Mouse (Mus musculus) neural tube, embryonic 14.5 days (tissue): ENCODE results near the gene Thap3. TPM values are rescaled to one million over a fixed set of nuclear protein-coding genes. Genes with fewer than 3 reads are reported as not detected.

Source experiments
- ATAC-seq: fragments of 200-750 bp; cut with Nextera tagmentation; 2 replicates; pipeline ENCODE4 v1.8.0; 2017; ENCODE audit warnings: low read depth, mild to moderate bottlenecking, moderate TSS enrichment, moderate library complexity
- H3K27ac ChIP-seq: fragments of 300-500 bp; sonication (generic); 2 replicates; pipeline ENCODE4 v1.5.1; 2014; ENCODE audit warnings: low read depth, mild to moderate bottlenecking, control low read depth, low read length, moderate library complexity, mixed read lengths
- H3K27me3 ChIP-seq: fragments of 300-500 bp; sonication (generic); 2 replicates; pipeline ENCODE4 v1.6.1; 2014; ENCODE audit warnings: low read length; ENCODE audit not compliant: control insufficient read depth, insufficient read depth
- H3K36me3 ChIP-seq: fragments of 300-500 bp; sonication (generic); 2 replicates; pipeline ENCODE4 v1.6.1; 2014; ENCODE audit warnings: low read length, mixed read lengths; ENCODE audit not compliant: control insufficient read depth, insufficient read depth
- H3K4me1 ChIP-seq: fragments of 300-500 bp; sonication (generic); 2 replicates; pipeline ENCODE4 v1.6.1; 2014; ENCODE audit warnings: low read length; ENCODE audit not compliant: control insufficient read depth, insufficient read depth
- H3K4me2 ChIP-seq: fragments of 300-500 bp; sonication (generic); 2 replicates; pipeline ENCODE4 v1.6.1; 2014; ENCODE audit warnings: mild to moderate bottlenecking, low read depth, low read length, control low read depth
- H3K4me3 ChIP-seq: fragments of 300-500 bp; sonication (generic); 2 replicates; pipeline ENCODE4 v1.5.1; 2014; ENCODE audit warnings: low read depth, low read length, control low read depth, mixed read lengths
- H3K9ac ChIP-seq: fragments of 300-500 bp; sonication (generic); replicated peaks from 2 replicates; pipeline ENCODE4 v1.6.1; 2014; ENCODE audit warnings: low read depth, mild to moderate bottlenecking, control low read depth, low read length, mixed read lengths
- H3K9me3 ChIP-seq: fragments of 300-500 bp; sonication (generic); 2 replicates; pipeline ENCODE4 v1.6.1; 2016; ENCODE audit warnings: low read length; ENCODE audit not compliant: control insufficient read depth
- WGBS: fragments of 180-500 bp; shearing (Covaris S2); extraction: QIAGEN DNeasy Blood & Tissue Kit; methylation state at CpG from one replicate; pipeline ENCODE4 v1.1.7; 2014; 5-methylcytosine and 5-hydroxymethylcytosine counted together
- polyA plus RNA-seq: library from polyadenylated mRNA; unstranded; fragments of >200 nt; fragmentation: Nextera tagmentation; extraction: Ambion mirVana; gene quantifications from 2 replicates; pipeline ENCODE4 v1.2.1, GENCODE M21; 2014

The Thap3 gene
- polyA plus RNA-seq, 1 experiment from 2014 or later, result 30.3 TPM

DNA sequence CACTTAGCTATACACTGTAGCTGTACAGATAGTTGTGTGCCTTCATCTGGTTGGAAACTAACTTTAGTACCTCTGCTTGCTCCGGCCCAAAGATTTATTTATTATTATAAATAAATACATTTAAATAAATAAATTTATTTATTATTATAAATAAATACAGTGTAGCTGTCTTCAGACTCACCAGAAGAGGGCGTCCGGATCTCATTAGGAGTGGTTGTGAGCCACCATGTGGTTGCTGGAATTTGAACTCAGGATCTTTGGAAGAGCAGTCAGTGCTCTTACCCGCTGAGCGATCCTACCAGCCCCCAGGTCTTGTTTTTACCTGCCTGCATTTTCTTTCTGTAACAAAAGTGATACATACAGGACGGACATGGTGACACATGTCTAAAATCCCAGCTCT lies 17.3 kb upstream of the Thap3 start:
- no peak overlapping the region for H3K4me2 ChIP-seq

DNA sequence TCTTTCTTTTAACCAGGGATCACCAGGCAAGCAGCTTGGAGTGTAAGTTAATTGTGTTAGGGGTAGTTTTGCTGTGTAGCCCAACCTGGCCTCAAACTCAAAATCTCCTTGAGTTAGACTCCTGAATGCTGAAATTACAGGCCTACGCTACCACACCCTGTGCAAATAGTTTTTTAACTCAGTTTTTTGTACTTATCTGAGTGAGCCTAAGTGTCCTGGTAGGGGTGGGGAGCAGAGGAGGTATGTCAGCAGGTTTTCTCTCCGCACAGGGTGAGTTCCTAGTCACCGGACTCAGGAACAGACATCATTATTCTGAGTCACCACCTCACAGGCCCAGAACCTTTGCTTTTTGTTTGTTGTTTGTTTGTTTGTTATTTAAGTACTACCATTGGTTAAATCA lies 13.3 kb upstream of the Thap3 start:
- Histone ChIP-seq H3K27ac (no peak overlapping the region), H3K4me1 (no peaks in the 10 kb centered on the region), H3K4me2 (no peak overlapping the region), H3K27me3 (peaks cover 7% of the 10 kb centered on the region; the same call in 1 of the 2 replicates), H3K36me3 (no peaks in the 10 kb centered on the region), H3K9ac (no peak overlapping the region), H3K9me3 (no peaks in the 10 kb centered on the region), H3K4me3 (no peak overlapping the region)
- 90% methylated on average over 3 of the region's 3 CpGs for WGBS
- no peak for ATAC-seq

More for the DNA sequence above, 17.3 kb upstream of the Thap3 start:
- peaks cover 20% of the 10 kb centered on the region for H3K27me3 ChIP-seq
- peaks cover 16% of the 10 kb centered on the region for H3K4me1 ChIP-seq
- WGBS, result 87% methylated on average over 6 of the region's 6 CpGs
- H3K9me3 ChIP-seq, result no peaks in the 10 kb centered on the region
- no peak overlapping the region for H3K4me3 ChIP-seq
- H3K36me3 ChIP-seq, result no peaks in the 10 kb centered on the region
- H3K9ac ChIP-seq, result no peak overlapping the region
- no peak overlapping the region for H3K27ac ChIP-seq
- no peak for ATAC-seq

DNA sequence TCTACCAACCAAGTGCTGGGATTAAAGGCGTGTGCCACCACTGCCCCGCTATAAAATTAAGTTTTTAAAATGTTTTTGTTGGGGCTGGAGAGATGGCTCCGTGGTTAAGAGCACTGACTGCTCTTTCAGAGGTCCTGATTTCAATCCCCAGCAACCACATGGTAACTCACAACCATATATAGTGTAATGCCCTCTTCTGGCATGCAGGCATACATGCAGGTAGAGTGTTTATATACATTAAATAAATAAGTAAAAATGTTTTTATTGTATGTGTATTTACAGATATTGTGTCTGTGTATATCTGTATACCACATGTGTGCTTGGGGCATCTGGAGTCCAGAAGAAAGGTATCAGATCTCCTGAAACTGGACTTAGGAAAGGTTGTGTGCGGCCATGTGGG lies 12.5 kb upstream of the Thap3 start:
- Histone ChIP-seq H3K4me1 (no peaks in the 10 kb centered on the region), H3K27ac (no peak overlapping the region), H3K4me3 (no peak overlapping the region), H3K27me3 (no peaks in the 10 kb centered on the region), H3K9me3 (no peaks in the 10 kb centered on the region), H3K4me2 (no peak overlapping the region), H3K36me3 (no peaks in the 10 kb centered on the region), H3K9ac (no peak overlapping the region)
- WGBS, result 68% methylated on average over 4 of the region's 4 CpGs
- ATAC-seq, result no peak

DNA sequence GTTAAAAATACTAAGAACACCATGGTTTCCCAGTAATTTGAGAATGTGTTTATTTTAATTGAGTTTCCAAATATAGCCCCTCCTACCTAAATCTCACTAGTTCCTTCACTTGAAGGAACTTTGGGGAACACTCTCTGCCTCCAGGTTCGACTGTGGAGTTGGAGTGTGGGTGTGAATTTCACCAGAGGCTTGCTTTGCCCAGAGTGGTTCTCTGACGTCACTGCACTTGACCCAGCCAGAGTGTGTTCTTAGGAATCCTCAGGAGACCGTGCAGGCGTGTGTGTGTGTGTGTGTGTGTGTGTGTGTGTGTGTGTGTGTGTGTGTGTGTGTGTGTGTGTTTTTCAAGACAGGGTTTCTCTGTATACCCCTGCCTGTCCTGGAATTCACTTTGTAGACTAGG lies 12.1 kb upstream of the Thap3 start:
- Histone ChIP-seq H3K9ac (no peak overlapping the region), H3K27me3 (no peaks in the 10 kb centered on the region), H3K36me3 (no peaks in the 10 kb centered on the region), H3K4me1 (no peaks in the 10 kb centered on the region), H3K9me3 (no peaks in the 10 kb centered on the region), H3K4me2 (no peak overlapping the region), H3K4me3 (no peak overlapping the region), H3K27ac (no peak overlapping the region)
- 42% methylated on average over 4 of the region's 4 CpGs for whole genome bisulfite sequencing
- ATAC-seq, result no peak

DNA sequence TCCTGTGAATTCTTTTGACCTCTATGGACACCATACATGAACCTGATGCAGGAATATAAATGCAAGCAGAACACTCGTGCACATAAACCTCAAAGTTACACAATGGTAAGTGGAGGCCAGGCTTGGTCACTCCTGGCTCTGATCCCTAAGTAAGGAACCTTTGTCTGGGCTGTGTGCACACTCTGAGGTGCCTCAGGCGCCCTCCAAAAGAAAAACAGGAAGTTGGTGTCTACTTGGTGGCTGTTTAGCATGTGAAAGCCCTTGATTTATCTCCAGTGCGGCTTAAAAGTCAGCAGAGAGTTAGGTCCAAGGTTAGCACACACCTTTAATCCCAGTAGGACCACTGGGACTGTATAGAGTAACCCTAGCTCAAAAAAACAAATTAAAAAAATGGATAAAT lies 10.7 kb upstream of the Thap3 start:
- ATAC-seq, result no peak
- Histone ChIP-seq H3K36me3 (no peaks in the 10 kb centered on the region), H3K9ac (no peak overlapping the region), H3K27ac (no peak overlapping the region), H3K4me2 (no peak overlapping the region), H3K4me1 (peaks cover 1% of the 10 kb centered on the region), H3K9me3 (no peaks in the 10 kb centered on the region), H3K27me3 (no peaks in the 10 kb centered on the region), H3K4me3 (no peak overlapping the region)
- WGBS, result 71% methylated on average over 3 of the region's 3 CpGs

DNA sequence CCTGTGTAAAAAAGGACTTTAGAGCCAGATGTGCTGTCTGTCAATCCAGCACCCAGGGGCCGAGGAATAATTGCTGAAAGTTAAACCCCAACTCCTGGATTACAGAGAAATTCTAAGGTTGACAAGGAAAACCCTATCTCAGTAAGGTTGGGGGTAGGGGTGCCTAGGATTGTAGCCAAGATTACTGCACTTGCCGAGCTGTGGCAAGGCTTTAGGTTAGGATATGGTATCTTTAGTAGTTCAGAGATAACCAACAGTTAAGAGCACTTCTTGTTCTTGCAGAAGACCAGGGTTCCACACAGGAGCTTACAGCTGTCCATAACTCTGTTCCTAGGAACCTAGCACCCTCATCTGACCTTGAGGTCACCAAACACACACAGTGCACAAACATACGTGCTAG lies 8.9 kb upstream of the Thap3 start:
- 75% methylated on average over 3 of the region's 3 CpGs for WGBS
- no peak overlapping the region for H3K4me3 ChIP-seq
- H3K9me3 ChIP-seq, result no peaks in the 10 kb centered on the region
- peaks cover 9% of the 10 kb centered on the region for H3K4me1 ChIP-seq
- H3K4me2 ChIP-seq, result no peak overlapping the region; the same call in 1 of the 2 replicates
- ATAC-seq, result no peak
- H3K36me3 ChIP-seq, result no peaks in the 10 kb centered on the region
- no peak overlapping the region for H3K27ac ChIP-seq
- H3K9ac ChIP-seq, result no peak overlapping the region; the same call in 1 of the 2 replicates
- H3K27me3 ChIP-seq, result no peaks in the 10 kb centered on the region

DNA sequence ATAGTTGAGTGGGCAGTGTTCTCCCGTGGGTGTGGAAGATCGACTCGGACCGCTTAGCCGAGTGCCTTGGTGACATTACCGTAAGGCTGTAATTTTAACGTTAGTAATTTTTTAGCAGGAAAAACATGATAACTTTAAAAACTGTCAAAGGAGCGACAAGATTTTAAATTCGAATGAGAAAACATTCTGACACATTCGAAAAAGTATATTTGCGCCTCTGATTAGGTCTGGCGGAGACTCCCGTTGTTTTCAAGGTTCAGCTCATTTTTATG lies 8.1 kb upstream of the Thap3 start:
- WGBS, result 6% methylated on average over 13 of the region's 13 CpGs
- no peak for ATAC-seq

DNA sequence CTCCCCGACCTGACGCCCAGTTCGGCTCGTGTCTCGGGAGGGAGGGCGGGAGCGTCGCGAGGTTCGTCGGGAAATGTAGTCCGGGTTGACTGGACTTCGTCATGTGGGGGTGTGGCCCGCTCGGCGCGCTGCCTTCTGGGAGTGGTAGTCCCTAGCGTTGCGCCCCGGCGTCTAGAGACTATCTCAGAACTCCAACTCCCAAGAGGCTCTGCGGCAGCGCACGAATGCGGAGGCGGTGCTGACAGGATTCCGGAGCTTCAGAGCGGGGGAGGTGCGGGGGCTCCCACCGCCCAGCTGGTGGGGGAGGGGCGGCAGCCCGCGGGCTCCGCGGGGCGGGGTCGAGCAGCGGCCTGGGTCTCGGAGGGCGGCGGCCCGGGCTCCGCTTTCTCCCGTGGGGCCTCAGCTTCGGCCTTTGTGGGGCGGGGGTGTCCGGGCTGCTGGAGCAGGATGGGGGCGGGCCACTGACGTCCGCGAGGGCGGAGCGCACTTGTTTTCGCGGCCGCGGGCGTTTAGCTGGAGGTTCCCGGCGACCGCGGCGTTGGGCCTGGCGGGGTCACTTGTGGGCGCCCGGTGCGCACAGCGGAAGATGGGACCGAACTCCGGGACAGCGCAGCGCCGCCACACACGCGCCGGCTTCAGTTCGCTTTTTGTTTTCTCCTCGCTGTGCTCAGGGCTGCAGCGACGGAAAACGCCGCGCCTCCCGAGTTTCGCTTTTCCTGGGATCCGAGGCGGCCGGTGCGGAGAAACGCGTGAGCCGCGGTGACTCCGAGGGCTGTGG lies 7.6 kb upstream of the Thap3 start, which contains the start of gene Phf13:
TSS of gene Phf13 (minus strand) at position 86 of the 778 bp plus-strand sequence.
- peak; percentile 96 for ATAC-seq
- Histone ChIP-seq H3K4me1 (peaks cover 9% of the 10 kb centered on the region), H3K9me3 (no peaks in the 10 kb centered on the region), H3K27me3 (no peaks in the 10 kb centered on the region), H3K27ac (peak within 1 kb of the TSS; percentile 85), H3K36me3 (peaks cover 10% of the 10 kb centered on the region), H3K9ac (peak within 1 kb of the TSS; percentile 80), H3K4me2 (peak within 1 kb of the TSS; percentile 87), H3K4me3 (peak within 1 kb of the TSS; percentile 97)
- WGBS, result under 1% methylated on average over 92 of the region's 94 CpGs

More for the DNA sequence above, 8.1 kb upstream of the Thap3 start:
- Histone ChIP-seq H3K4me1 (peaks cover 9% of the 10 kb centered on the region), H3K27me3 (no peaks in the 10 kb centered on the region), H3K9me3 (no peaks in the 10 kb centered on the region), H3K27ac (peak overlapping the region; percentile 85), H3K4me2 (peak overlapping the region; percentile 52), H3K4me3 (peak overlapping the region; percentile 97), H3K36me3 (peaks cover 4% of the 10 kb centered on the region; the same call in 1 of the 2 replicates), H3K9ac (peak overlapping the region; percentile 80)

DNA sequence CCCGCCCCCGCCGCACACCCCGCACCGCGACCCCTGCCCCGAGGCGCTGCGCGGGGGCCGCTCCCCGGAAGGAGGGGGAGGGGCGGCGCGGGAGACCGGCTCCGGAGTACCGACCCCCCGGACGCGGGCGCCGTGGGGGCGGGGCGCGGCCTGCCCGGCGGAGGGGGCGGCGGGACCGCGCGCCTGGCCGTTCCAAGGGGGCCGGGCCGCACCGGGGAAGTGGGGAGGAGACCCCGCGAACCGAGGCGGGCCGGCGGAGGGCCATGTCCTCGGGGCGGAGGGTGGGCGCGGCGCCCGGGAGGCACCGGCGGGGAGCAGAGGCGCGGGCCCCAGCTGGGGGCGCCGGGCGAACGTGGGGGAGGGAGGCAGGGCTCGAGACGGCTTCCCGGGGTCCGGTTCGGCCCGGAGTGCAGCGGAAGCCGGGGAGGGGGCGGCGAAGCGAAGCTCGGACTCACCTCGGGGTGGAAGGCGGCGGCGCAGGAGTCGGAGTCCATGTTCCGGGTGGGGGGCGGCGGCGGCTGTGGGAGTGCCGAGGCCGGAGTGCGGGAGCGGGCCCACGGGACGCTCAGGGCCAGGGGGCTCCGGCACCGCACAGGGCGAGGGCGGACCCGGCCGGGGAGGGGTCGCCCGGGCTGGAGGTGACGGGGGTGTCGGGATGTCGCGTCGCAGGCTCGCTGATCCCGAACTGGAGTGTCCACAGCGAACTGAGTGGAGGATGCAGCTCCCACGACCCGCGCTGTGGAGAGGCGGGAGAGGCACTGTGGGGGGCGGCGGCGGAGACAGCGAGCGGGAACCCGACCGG lies 6.8 kb upstream of the Thap3 start:
- peaks cover 9% of the 10 kb centered on the region for H3K4me1 ChIP-seq
- H3K27me3 ChIP-seq, result no peaks in the 10 kb centered on the region
- H3K9me3 ChIP-seq, result no peaks in the 10 kb centered on the region
- peak overlapping the region; percentile 60 for H3K27ac ChIP-seq
- peak overlapping the region; percentile 80 for H3K9ac ChIP-seq
- peak overlapping the region; percentile 97 for H3K4me3 ChIP-seq
- H3K4me2 ChIP-seq, result peak overlapping the region; percentile 87
- 2% methylated on average over 65 of the region's 111 CpGs for WGBS
- H3K36me3 ChIP-seq, result peaks cover 16% of the 10 kb centered on the region
- ATAC-seq, result peak; percentile 65
